Mouse (Mus musculus): ENCODE data around the gene Cacnb2.
"Not testable (repeated sequence)": the region's sequence is repeated elsewhere in the genome, so short reads cannot be mapped to it uniquely, and the experiment has no call there.

The Cacnb2 gene

GRCm38 (mm10) chr2:14657205-14657844, 54.4 kb downstream of the Cacnb2 start:
- no peak for DNase-seq (ENCODE audit: low read depth)

GRCm38 (mm10) chr2:14665213-14665612, 62.3 kb downstream of the Cacnb2 start:
- DNase-seq (ENCODE audit: low read depth) = no peak

- no peak for DNase-seq (ENCODE audit: low read depth)
Observed at GRCm38 (mm10) chr2:14672117-14672516, 69.2 kb downstream of the Cacnb2 start.

GRCm38 (mm10) chr2:14676885-14677516, 74.1 kb downstream of the Cacnb2 start:
- DNase-seq (ENCODE audit: low read depth) = peak; percentile 66

GRCm38 (mm10) chr2:14684231-14684630, 81.3 kb downstream of the Cacnb2 start:
- DNase-seq (ENCODE audit: low read depth) = no peak

GRCm38 (mm10) chr2:14702973-14703645, 100.2 kb downstream of the Cacnb2 start:
- DNase-seq (ENCODE audit: low read depth) = peak; percentile 73

GRCm38 (mm10) chr2:14703676-14704075, 100.8 kb downstream of the Cacnb2 start:
- no peak for DNase-seq (ENCODE audit: low read depth)

- DNase-seq (ENCODE audit: low read depth) = no peak
Observed at GRCm38 (mm10) chr2:14710247-14710646, 107.4 kb downstream of the Cacnb2 start.

- DNase-seq (ENCODE audit: low read depth) = peak; percentile 22
Observed at GRCm38 (mm10) chr2:14711751-14712150, 108.9 kb downstream of the Cacnb2 start.

- no peak for DNase-seq (ENCODE audit: low read depth)
Observed at GRCm38 (mm10) chr2:14713049-14713448, 110.2 kb downstream of the Cacnb2 start.

- DNase-seq (ENCODE audit: low read depth) = no peak
Observed at GRCm38 (mm10) chr2:14716666-14717065, 113.8 kb downstream of the Cacnb2 start.

- no peak for DNase-seq (ENCODE audit: low read depth)
Observed at GRCm38 (mm10) chr2:14719119-14719718, 116.3 kb downstream of the Cacnb2 start.

GRCm38 (mm10) chr2:14725437-14725836, 122.5 kb downstream of the Cacnb2 start:
- DNase-seq (ENCODE audit: low read depth) = no peak

GRCm38 (mm10) chr2:14726601-14727000, 123.7 kb downstream of the Cacnb2 start:
- not testable (repeated sequence) for DNase-seq (ENCODE audit: low read depth)

- DNase-seq (ENCODE audit: low read depth) = no peak
Observed at GRCm38 (mm10) chr2:14738927-14739326, 136.0 kb downstream of the Cacnb2 start.

GRCm38 (mm10) chr2:14739510-14739909, 136.6 kb downstream of the Cacnb2 start:
- DNase-seq (ENCODE audit: low read depth) = no peak

GRCm38 (mm10) chr2:14740359-14740758, 137.5 kb downstream of the Cacnb2 start:
- no peak for DNase-seq (ENCODE audit: low read depth)

- no peak for DNase-seq (ENCODE audit: low read depth)
Observed at GRCm38 (mm10) chr2:14744761-14745160, 141.9 kb downstream of the Cacnb2 start.

- no peak for DNase-seq (ENCODE audit: low read depth)
Observed at GRCm38 (mm10) chr2:14762846-14763245, 160.0 kb downstream of the Cacnb2 start.

- DNase-seq (ENCODE audit: low read depth) = no peak
Observed at GRCm38 (mm10) chr2:14763931-14764330, 161.0 kb downstream of the Cacnb2 start.

GRCm38 (mm10) chr2:14769448-14769847, 166.6 kb downstream of the Cacnb2 start:
- no peak for DNase-seq (ENCODE audit: low read depth)

- DNase-seq (ENCODE audit: low read depth) = no peak
Observed at GRCm38 (mm10) chr2:14770635-14771034, 167.7 kb downstream of the Cacnb2 start.

GRCm38 (mm10) chr2:14774375-14774774, 171.5 kb downstream of the Cacnb2 start:
- no peak for DNase-seq (ENCODE audit: low read depth)

All from NIH3T3 (cell line).